Mouse (Mus musculus): ENCODE measurements around the gene Rpl11. TPM values are rescaled to one million over a fixed set of nuclear protein-coding genes. Genes with fewer than 3 reads are reported as not detected.
"Not testable (repeated sequence)": the region's sequence is repeated elsewhere in the genome, so short reads cannot be mapped to it uniquely, and the experiment has no call there.

Rpl11 gene
- total RNA-seq, 2 experiments from 2014 or later, result 322 to 405 TPM

GRCm38 (mm10) chr4:136071178-136071714, 18.0 kb upstream of the Rpl11 start:
- DNase-seq (ENCODE audit: low spot score in 2 of 2), result peak; percentile 80 to 83

GRCm38 (mm10) chr4:136070592-136070991, 17.4 kb upstream of the Rpl11 start:
- no peak for DNase-seq (ENCODE audit: low spot score in 2 of 2)

- DNase-seq (ENCODE audit: low spot score in 2 of 2), result peak; percentile 80 to 83
These were observed 16.7 kb upstream of the Rpl11 start for GRCm38 (mm10) chr4:136069954-136070353.

- DNase-seq (ENCODE audit: low spot score in 2 of 2), result no peak
These were observed 16.1 kb upstream of the Rpl11 start for GRCm38 (mm10) chr4:136069313-136069712.

- DNase-seq (ENCODE audit: low spot score in 2 of 2), result no peak
These were observed 9.9 kb upstream of the Rpl11 start for GRCm38 (mm10) chr4:136063143-136063542.

- not testable (repeated sequence) for DNase-seq (ENCODE audit: low spot score in 2 of 2)
These were observed 6.7 kb upstream of the Rpl11 start for GRCm38 (mm10) chr4:136059800-136060488.

- no peak for DNase-seq (ENCODE audit: low spot score in 2 of 2)
These were observed 4.7 kb upstream of the Rpl11 start for GRCm38 (mm10) chr4:136057916-136058315.

- DNase-seq (ENCODE audit: low spot score in 2 of 2), result no peak
These were observed 2.8 kb upstream of the Rpl11 start for GRCm38 (mm10) chr4:136056030-136056429.

- no peak for DNase-seq (ENCODE audit: low spot score in 2 of 2)
These were observed 615 bp upstream of the Rpl11 start for GRCm38 (mm10) chr4:136053843-136054242.

- peak in 1 of 2 experiments; percentile 16 for DNase-seq (ENCODE audit: low spot score in 2 of 2)
These were observed 538 bp downstream of the Rpl11 start for GRCm38 (mm10) chr4:136052534-136053246.

- no peak for DNase-seq (ENCODE audit: low spot score in 2 of 2)
These were observed 1.2 kb downstream of the Rpl11 start for GRCm38 (mm10) chr4:136052060-136052459.

GRCm38 (mm10) chr4:136050226-136050625, 3.0 kb downstream of the Rpl11 start:
- DNase-seq (ENCODE audit: low spot score in 2 of 2), result no peak

GRCm38 (mm10) chr4:136048291-136049032, 4.8 kb downstream of the Rpl11 start:
- no peak for DNase-seq (ENCODE audit: low spot score in 2 of 2)

- no peak for DNase-seq (ENCODE audit: low spot score in 2 of 2)
These were observed 5.6 kb downstream of the Rpl11 start for GRCm38 (mm10) chr4:136047626-136048025.

- DNase-seq (ENCODE audit: low spot score in 2 of 2), result no peak
These were observed 6.3 kb downstream of the Rpl11 start for GRCm38 (mm10) chr4:136046888-136047287.

- DNase-seq (ENCODE audit: low spot score in 2 of 2), result no peak
These were observed 8.1 kb downstream of the Rpl11 start for GRCm38 (mm10) chr4:136045091-136045490.

- DNase-seq (ENCODE audit: low spot score in 2 of 2), result no peak
These were observed 9.3 kb downstream of the Rpl11 start for GRCm38 (mm10) chr4:136043784-136044400.

- DNase-seq (ENCODE audit: low spot score in 2 of 2), result no peak
These were observed 18.1 kb downstream of the Rpl11 start for GRCm38 (mm10) chr4:136035078-136035477.

- DNase-seq (ENCODE audit: low spot score in 2 of 2), result no peak
These were observed 20.0 kb downstream of the Rpl11 start for GRCm38 (mm10) chr4:136033231-136033630.

GRCm38 (mm10) chr4:136030968-136031909, 22.0 kb downstream of the Rpl11 start:
- no peak for DNase-seq (ENCODE audit: low spot score in 2 of 2)
